Mouse (Mus musculus): ENCODE measurements at regions not wholly inside any gene's neighbourhood (a gene's known extent, or its start where the extent isn't known, plus 50 kb on each side); places are given as distances from the start of the nearest gene placed in this dataset.

GRCm38 (mm10) chr7:129979337-129979736, 387.7 kb downstream of the Wdr11 start:
- WGBS = 63% methylated on average over 6 of the region's 6 CpGs
- Histone ChIP-seq H3K27me3 (ENCODE audit: control insufficient read depth, insufficient read depth, low read length) (no peaks in the 10 kb centered on the region), H3K4me2 (ENCODE audit: low read depth, low read length, severe bottlenecking) (no peak overlapping the region), H3K4me1 (replicated peaks; ENCODE audit: control insufficient read depth, insufficient read depth, low read length) (no peaks in the 10 kb centered on the region; the same call in 1 of the 2 replicates), H3K36me3 (ENCODE audit: control insufficient read depth, insufficient read depth, low read length) (no peaks in the 10 kb centered on the region), H3K27ac (ENCODE audit: low read depth, low read length) (no peak overlapping the region), H3K4me3 (ENCODE audit: low read depth, low read length) (no peak overlapping the region), H3K9ac (ENCODE audit: low read length) (no peak overlapping the region), H3K9me3 (ENCODE audit: control insufficient read depth, low read length) (no peaks in the 10 kb centered on the region)
- ATAC-seq (replicated peaks; ENCODE audit: low FRiP score) = no peak
- DNase-seq (ENCODE audit: low spot score) = no peak

- H3K9ac ChIP-seq (ENCODE audit: low read length) = no peak overlapping the region
- no peak overlapping the region for H3K27ac ChIP-seq (ENCODE audit: low read depth, low read length)
- no peak overlapping the region for H3K4me3 ChIP-seq (ENCODE audit: low read depth, low read length)
- WGBS = 91% methylated on average over 1 of the region's 1 CpGs
- H3K4me1 ChIP-seq (replicated peaks; ENCODE audit: control insufficient read depth, insufficient read depth, low read length) = no peaks in the 10 kb centered on the region; the same call in 1 of the 2 replicates
- no peaks in the 10 kb centered on the region for H3K36me3 ChIP-seq (ENCODE audit: control insufficient read depth, insufficient read depth, low read length)
- no peak for DNase-seq (ENCODE audit: low spot score)
- H3K27me3 ChIP-seq (ENCODE audit: control insufficient read depth, insufficient read depth, low read length) = no peaks in the 10 kb centered on the region
- no peak overlapping the region for H3K4me2 ChIP-seq (ENCODE audit: low read depth, low read length, severe bottlenecking)
- H3K9me3 ChIP-seq (ENCODE audit: control insufficient read depth, low read length) = no peaks in the 10 kb centered on the region
- no peak for ATAC-seq (replicated peaks; ENCODE audit: low FRiP score)
Observed at GRCm38 (mm10) chr7:129980501-129980900, 388.8 kb downstream of the Wdr11 start.

- DNase-seq (ENCODE audit: low spot score) (no peak), ATAC-seq (replicated peaks; ENCODE audit: low FRiP score) (no peak)
- H3K27me3 ChIP-seq (ENCODE audit: control insufficient read depth, insufficient read depth, low read length) = no peaks in the 10 kb centered on the region
- 61% methylated on average over 5 of the region's 5 CpGs for WGBS
- no peak overlapping the region for H3K4me2 ChIP-seq (ENCODE audit: low read depth, low read length, severe bottlenecking)
- no peak overlapping the region for H3K27ac ChIP-seq (ENCODE audit: low read depth, low read length)
- H3K4me3 ChIP-seq (ENCODE audit: low read depth, low read length) = no peak overlapping the region
- no peaks in the 10 kb centered on the region for H3K9me3 ChIP-seq (ENCODE audit: control insufficient read depth, low read length)
- H3K36me3 ChIP-seq (ENCODE audit: control insufficient read depth, insufficient read depth, low read length) = no peaks in the 10 kb centered on the region
- no peak overlapping the region for H3K9ac ChIP-seq (ENCODE audit: low read length)
- no peaks in the 10 kb centered on the region; the same call in 1 of the 2 replicates for H3K4me1 ChIP-seq (replicated peaks; ENCODE audit: control insufficient read depth, insufficient read depth, low read length)
Observed at GRCm38 (mm10) chr7:129982411-129982810, 390.7 kb downstream of the Wdr11 start.

DNA sequence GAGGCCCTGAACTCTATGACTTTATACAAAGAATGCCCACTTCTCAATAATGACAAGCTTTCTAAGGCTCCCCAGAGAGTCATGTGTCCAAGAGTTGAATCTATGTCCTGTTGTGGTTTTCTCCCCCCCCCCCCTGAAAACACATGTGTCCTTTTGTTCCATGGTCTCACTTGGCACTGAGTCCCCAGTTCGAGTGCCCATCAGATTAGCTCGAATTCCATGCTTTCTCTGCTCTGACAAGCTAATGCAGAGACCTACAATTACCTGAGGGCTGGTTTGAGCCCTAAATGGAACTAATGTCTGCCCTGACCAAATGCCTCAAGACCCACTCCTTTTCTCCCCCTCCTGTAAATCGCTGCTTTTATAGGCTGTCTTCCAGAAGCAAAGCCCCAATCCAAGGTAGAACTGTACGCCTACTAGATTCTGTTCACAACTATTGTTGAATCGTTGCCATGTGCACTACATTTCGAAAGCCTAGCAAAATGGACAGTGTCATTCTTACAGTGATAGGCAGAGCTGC, 392.0 kb downstream of the Wdr11 start:
- Histone ChIP-seq H3K4me2 (ENCODE audit: low read depth, low read length, severe bottlenecking) (no peak overlapping the region), H3K4me1 (replicated peaks; ENCODE audit: control insufficient read depth, insufficient read depth, low read length) (no peaks in the 10 kb centered on the region; the same call in 1 of the 2 replicates), H3K9ac (ENCODE audit: low read length) (no peak overlapping the region), H3K27me3 (ENCODE audit: control insufficient read depth, insufficient read depth, low read length) (no peaks in the 10 kb centered on the region), H3K27ac (ENCODE audit: low read depth, low read length) (no peak overlapping the region), H3K9me3 (ENCODE audit: control insufficient read depth, low read length) (no peaks in the 10 kb centered on the region), H3K36me3 (ENCODE audit: control insufficient read depth, insufficient read depth, low read length) (no peaks in the 10 kb centered on the region), H3K4me3 (ENCODE audit: low read depth, low read length) (no peak overlapping the region)
- no peak for ATAC-seq (replicated peaks; ENCODE audit: low FRiP score)
- no peak for DNase-seq (ENCODE audit: low spot score)
- WGBS = 90% methylated on average over 6 of the region's 6 CpGs

DNA sequence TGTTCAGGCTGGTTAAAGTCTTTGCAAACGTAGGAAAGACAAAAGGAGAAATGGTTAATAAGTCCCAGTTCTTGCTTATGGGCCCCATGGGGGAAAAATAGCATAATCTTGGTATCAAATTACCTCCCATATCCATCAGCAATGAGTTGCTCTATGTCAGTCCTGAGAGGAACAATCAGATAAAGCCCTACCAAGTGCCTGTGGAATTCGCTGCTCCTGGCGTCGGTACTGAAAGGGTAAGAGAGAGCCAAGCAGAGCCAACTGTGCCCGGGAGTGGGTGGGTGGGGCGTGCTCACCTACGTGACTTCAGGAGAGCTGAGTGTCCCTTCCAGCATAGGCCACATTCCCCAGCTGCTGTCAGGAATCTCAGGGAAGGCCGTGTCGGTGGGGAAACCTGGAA, 392.7 kb downstream of the Wdr11 start:
- DNase-seq (ENCODE audit: low spot score) (no peak), ATAC-seq (replicated peaks; ENCODE audit: low FRiP score) (no peak)
- Histone ChIP-seq H3K4me1 (replicated peaks; ENCODE audit: control insufficient read depth, insufficient read depth, low read length) (no peaks in the 10 kb centered on the region; the same call in 1 of the 2 replicates), H3K27me3 (ENCODE audit: control insufficient read depth, insufficient read depth, low read length) (no peaks in the 10 kb centered on the region), H3K9me3 (ENCODE audit: control insufficient read depth, low read length) (no peaks in the 10 kb centered on the region), H3K4me3 (ENCODE audit: low read depth, low read length) (no peak overlapping the region), H3K27ac (ENCODE audit: low read depth, low read length) (no peak overlapping the region), H3K4me2 (ENCODE audit: low read depth, low read length, severe bottlenecking) (no peak overlapping the region), H3K36me3 (ENCODE audit: control insufficient read depth, insufficient read depth, low read length) (no peaks in the 10 kb centered on the region), H3K9ac (ENCODE audit: low read length) (no peak overlapping the region)
- WGBS = 81% methylated on average over 9 of the region's 9 CpGs

- Histone ChIP-seq H3K9ac (ENCODE audit: low read length) (no peak overlapping the region), H3K4me3 (ENCODE audit: low read depth, low read length) (no peak overlapping the region), H3K27me3 (ENCODE audit: control insufficient read depth, insufficient read depth, low read length) (no peaks in the 10 kb centered on the region), H3K27ac (ENCODE audit: low read depth, low read length) (no peak overlapping the region), H3K4me2 (ENCODE audit: low read depth, low read length, severe bottlenecking) (no peak overlapping the region), H3K4me1 (replicated peaks; ENCODE audit: control insufficient read depth, insufficient read depth, low read length) (no peaks in the 10 kb centered on the region; the same call in 1 of the 2 replicates), H3K9me3 (ENCODE audit: control insufficient read depth, low read length) (no peaks in the 10 kb centered on the region), H3K36me3 (ENCODE audit: control insufficient read depth, insufficient read depth, low read length) (no peaks in the 10 kb centered on the region)
- DNase-seq (ENCODE audit: low spot score) (no peak), ATAC-seq (replicated peaks; ENCODE audit: low FRiP score) (no peak)
- 71% methylated on average over 6 of the region's 6 CpGs for WGBS
Observed at GRCm38 (mm10) chr7:129987119-129987665, 395.5 kb downstream of the Wdr11 start.

DNA sequence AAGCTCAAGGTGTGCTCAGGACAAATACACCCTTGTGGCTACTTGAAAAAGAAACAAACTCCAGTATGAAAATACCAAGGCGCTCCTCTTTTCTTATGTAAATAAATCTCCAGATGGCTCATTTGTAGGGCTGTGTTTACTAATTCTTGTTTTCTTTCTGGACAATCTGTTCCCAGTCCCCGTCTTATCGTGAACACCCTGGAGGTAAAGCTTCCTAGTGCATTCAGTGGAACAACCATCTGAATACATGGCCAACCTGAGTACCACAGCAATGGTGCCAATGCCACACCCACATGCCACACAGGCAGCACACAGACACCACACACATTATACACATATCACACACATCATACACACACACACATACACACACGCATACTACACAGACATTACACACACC, 396.1 kb downstream of the Wdr11 start:
- no peak overlapping the region for H3K4me3 ChIP-seq (ENCODE audit: low read depth, low read length)
- H3K4me2 ChIP-seq (ENCODE audit: low read depth, low read length, severe bottlenecking) = no peak overlapping the region
- H3K9ac ChIP-seq (ENCODE audit: low read length) = no peak overlapping the region
- H3K36me3 ChIP-seq (ENCODE audit: control insufficient read depth, insufficient read depth, low read length) = no peaks in the 10 kb centered on the region
- 63% methylated on average over 4 of the region's 4 CpGs for WGBS
- ATAC-seq (replicated peaks; ENCODE audit: low FRiP score) (no peak), DNase-seq (ENCODE audit: low spot score) (no peak)
- no peaks in the 10 kb centered on the region for H3K27me3 ChIP-seq (ENCODE audit: control insufficient read depth, insufficient read depth, low read length)
- H3K9me3 ChIP-seq (ENCODE audit: control insufficient read depth, low read length) = no peaks in the 10 kb centered on the region
- H3K27ac ChIP-seq (ENCODE audit: low read depth, low read length) = no peak overlapping the region
- no peaks in the 10 kb centered on the region; the same call in 1 of the 2 replicates for H3K4me1 ChIP-seq (replicated peaks; ENCODE audit: control insufficient read depth, insufficient read depth, low read length)

DNA sequence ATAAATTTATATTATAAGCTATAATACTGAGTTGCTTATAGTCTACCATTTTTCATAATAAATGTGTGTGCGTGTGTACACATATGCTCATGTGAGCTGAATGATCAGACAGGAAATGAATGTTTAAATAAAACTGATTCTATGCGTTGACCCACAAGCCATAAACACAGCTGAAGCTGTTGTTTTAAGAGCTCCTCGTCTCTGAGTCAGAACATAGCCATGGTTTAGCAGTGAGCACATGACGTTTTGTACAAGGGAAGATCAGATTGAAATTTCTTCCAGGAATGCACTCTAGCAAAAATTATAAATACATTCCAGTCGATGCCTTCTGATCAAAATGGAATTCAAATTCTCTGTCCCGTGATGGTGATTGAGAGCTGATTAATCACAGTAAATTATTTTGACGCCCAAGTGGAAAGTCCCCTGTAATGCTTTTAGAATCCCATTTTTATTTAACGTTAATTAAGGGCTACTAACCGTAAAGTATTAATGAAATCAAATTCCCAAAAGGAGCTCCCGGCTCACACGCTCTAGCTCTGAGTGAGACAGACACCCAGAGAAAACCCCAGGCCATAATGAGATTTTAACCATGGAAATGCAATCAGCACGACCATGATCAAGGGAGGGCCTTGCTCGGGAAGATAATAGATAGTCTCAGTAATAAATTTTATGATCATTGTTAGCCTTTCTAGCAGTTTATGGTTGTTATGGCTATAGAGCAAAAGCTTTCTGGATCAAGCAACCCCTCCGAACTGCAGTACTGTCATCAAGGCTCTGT, 402.0 kb downstream of the Wdr11 start:
- no peak overlapping the region for H3K27ac ChIP-seq (ENCODE audit: low read depth, low read length)
- ATAC-seq (replicated peaks; ENCODE audit: low FRiP score) (no peak), DNase-seq (ENCODE audit: low spot score) (no peak)
- H3K4me2 ChIP-seq (ENCODE audit: low read depth, low read length, severe bottlenecking) = no peak overlapping the region
- no peak overlapping the region for H3K9ac ChIP-seq (ENCODE audit: low read length)
- H3K27me3 ChIP-seq (ENCODE audit: control insufficient read depth, insufficient read depth, low read length) = no peaks in the 10 kb centered on the region
- no peaks in the 10 kb centered on the region for H3K9me3 ChIP-seq (ENCODE audit: control insufficient read depth, low read length)
- H3K4me1 ChIP-seq (replicated peaks; ENCODE audit: control insufficient read depth, insufficient read depth, low read length) = no peaks in the 10 kb centered on the region
- H3K4me3 ChIP-seq (ENCODE audit: low read depth, low read length) = no peak overlapping the region
- 77% methylated on average over 14 of the region's 14 CpGs for WGBS
- no peaks in the 10 kb centered on the region for H3K36me3 ChIP-seq (ENCODE audit: control insufficient read depth, insufficient read depth, low read length)

All from forebrain, embryonic 11.5 days (tissue).